Mouse (Mus musculus) right cerebral cortex, adult 18-20 months (tissue): ENCODE measurements at regions not wholly inside any gene's neighbourhood (a gene's known extent, or its start where the extent isn't known, plus 50 kb on each side); places are given as distances from the start of the nearest gene placed in this dataset.
A peak's percentile ranks its signal among the peaks of the same experiment; 100 is the strongest.

Experiments
- DNase-seq: peaks from one replicate; pipeline ENCODE4 v3.0.0; 2022; ENCODE audit warnings: mixed read lengths

GRCm38 (mm10) chr4:153542631-153543031 lies 60.0 kb upstream of the Ajap1 start:
- no peak for DNase-seq

DNA sequence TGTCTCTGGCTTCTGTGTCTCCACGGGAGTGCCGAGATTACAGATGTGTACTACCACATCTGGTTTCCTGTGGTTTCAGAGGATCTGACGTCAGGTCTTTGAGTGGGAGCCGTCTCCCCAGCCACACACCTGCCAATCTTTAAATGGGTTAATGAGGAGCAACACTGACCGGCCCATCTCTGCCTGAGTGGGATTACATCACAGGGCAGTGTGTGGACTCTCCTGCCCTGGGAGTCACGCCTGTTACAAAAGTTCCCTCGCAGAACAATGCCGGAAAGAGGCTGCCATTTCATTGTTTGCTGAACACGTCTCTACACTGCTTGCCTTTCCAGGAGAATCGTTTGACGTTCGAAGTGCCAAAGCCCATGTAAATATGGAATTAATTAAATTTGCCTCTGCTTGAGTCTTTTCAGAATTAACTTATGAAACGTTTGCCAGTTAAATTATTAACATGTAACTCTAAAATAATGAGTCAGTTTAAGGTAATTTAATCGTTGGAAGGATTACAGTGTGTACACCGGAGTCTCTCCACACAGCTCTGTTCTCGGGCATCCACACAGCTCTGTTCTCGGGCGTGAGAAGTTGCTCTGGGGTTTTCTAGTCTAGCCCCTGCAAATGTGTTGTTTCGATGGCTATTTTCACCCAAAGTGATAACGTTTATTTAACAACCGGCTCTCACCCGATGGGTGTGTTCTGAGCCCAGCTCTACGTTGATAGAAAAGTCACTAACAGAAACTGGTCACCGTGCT lies 61.5 kb upstream of the Ajap1 start:
- no peak for DNase-seq

GRCm38 (mm10) chr4:153546709-153547108 lies 64.1 kb upstream of the Ajap1 start:
- DNase-seq, result no peak

- DNase-seq, result no peak
Observed at GRCm38 (mm10) chr4:153547111-153547510, 64.5 kb upstream of the Ajap1 start.

DNA sequence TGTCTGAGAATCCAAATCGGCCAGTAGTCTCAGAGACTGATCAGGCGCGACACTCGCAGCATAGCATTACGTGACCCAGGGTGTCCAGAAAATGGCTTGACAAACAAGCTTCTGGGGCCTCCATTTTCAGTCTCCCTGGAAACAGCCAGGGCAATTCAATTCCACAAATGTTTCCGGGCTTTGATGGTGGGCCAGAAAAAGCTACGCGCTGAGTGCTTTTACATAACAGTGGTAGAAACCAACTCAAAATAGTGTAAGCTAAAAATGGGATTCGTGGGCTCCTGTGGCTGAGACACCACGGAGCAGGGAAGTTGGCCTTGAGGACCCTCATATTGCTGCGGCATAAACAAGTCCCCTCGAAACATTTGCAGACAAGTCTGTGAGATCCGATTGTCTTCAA lies 65.3 kb upstream of the Ajap1 start:
- peak; percentile 49 for DNase-seq

- no peak for DNase-seq
Observed at GRCm38 (mm10) chr4:153551291-153551690, 68.7 kb upstream of the Ajap1 start.

DNA sequence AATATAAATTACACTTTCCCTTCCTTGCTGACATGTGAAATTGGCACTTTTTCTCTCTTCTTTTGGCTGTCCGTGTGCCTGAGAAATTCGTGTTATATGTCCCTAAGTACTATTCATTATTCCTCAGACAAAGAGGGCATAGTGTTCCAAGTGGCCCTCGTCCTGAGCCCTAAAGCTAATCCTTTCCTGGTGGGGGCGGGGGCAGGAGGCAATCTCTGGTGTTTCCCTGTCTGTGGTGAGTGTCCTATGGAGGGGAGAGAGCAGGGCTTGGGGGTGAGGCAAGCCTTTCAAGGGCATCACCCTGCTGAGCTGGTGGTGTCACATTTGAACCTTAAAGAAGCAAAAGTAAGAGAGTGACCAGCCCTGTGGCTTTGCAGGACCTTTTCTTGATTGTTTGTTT lies 69.9 kb upstream of the Ajap1 start:
- no peak for DNase-seq

GRCm38 (mm10) chr4:153557812-153558608 lies 75.4 kb upstream of the Ajap1 start:
- DNase-seq, result peak; percentile 23

- DNase-seq, result no peak
Observed at GRCm38 (mm10) chr4:153559568-153559967, 77.0 kb upstream of the Ajap1 start.

- DNase-seq, result no peak
Observed at GRCm38 (mm10) chr4:153560193-153560592, 77.6 kb upstream of the Ajap1 start.

DNA sequence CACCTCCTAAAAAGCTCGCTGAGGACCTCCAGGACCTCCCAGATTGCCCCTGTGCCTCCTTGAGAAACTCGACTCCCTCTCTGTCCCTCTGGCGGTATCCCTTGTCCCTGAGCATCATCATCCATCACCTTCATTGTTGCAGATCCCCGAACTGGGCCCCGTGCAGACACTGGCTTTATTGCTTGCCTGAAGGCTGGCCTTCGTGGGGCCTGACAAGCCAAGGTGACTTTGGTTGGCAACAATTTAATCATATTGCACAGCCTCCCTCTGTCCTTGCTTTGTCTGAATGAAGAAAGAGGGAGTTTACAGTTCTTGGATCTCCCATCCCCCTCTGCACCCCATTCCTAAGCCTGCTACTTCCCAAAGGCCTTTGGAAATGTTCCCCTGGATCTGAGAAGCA lies 78.3 kb upstream of the Ajap1 start:
- no peak for DNase-seq

DNA sequence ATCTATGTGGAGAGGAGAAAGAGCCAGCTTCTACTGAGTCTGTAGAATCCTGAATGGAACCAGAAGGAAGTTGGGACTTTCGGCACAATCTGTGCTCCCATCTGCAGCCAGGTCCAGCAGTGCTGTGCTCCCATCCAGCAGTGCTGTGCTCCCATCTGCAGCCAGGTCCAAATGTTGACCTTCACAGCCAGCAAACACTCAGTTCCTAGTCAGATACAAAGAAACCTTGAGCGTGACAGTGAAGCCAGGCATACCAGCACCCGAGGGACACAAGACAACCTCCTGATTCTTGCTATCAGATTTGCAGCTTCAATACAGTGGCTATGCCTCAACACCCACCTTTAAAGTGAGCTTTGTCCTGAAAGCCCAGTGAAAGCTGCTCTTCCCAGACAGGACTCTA lies 79.4 kb upstream of the Ajap1 start:
- DNase-seq, result no peak

DNA sequence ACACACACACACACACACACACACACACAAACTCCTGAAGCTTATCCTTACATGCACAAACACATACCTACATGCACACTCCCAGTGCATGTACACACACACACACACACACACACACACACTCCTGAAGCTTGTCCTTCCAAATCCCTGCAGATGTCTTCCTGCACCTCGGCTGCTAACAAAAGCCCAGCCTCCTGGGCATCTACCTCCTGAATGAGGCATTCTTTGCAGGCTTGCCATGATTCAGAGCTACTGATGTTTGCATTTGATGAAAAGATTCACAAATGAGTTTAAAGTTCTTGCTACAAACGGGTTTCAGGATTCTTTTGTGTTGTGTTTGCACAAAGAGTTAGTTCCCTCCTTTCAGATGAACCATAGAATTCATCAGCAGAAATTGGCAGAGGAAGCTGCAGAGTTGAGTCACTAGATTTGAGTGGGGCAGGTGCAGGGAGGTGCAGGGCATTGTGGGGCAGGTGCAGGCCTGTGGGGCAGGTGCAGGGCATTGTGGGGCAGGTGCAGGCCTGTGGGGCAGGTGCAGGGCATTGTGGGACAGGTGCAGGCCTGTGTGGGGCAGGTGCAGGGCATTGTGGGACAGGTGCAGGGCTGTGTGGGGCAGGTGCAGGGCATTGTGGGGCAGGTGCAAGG lies 84.8 kb upstream of the Ajap1 start:
- no peak for DNase-seq

GRCm38 (mm10) chr4:153573180-153573769 lies 90.7 kb upstream of the Ajap1 start:
- no peak for DNase-seq

- DNase-seq, result no peak
Observed at GRCm38 (mm10) chr4:153593291-153593690, 110.7 kb upstream of the Ajap1 start.

DNA sequence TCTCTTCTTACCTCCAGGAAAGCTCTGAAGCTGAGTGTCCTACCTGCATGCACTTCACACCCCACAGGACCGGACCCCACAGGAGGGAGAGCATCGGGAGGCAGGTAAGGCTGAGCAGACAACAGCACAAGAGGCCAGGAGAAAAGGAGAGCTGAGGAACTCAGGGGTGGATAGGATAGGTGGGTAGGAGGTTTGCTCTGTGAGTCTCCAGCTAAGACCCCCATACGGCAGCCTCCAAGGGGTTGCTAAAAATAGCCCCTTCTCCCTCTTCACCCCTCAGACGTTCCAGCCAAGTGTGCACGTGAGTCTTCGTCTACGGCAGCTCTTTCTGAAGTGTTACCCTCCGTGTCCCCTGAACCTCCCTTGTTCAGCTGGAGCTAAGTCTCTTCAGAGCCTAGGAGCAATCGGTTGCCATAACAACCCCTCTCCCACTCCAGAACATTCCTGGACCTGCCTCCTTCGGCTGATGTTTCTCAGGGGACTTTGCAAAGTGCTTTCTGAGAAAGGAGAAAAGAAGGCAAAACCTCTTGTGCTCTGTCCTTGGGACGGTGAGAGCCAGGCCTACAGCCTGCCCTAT lies 117.3 kb upstream of the Ajap1 start:
- peak; percentile 31 for DNase-seq

GRCm38 (mm10) chr4:153602496-153602895 lies 119.9 kb upstream of the Ajap1 start:
- no peak for DNase-seq

DNA sequence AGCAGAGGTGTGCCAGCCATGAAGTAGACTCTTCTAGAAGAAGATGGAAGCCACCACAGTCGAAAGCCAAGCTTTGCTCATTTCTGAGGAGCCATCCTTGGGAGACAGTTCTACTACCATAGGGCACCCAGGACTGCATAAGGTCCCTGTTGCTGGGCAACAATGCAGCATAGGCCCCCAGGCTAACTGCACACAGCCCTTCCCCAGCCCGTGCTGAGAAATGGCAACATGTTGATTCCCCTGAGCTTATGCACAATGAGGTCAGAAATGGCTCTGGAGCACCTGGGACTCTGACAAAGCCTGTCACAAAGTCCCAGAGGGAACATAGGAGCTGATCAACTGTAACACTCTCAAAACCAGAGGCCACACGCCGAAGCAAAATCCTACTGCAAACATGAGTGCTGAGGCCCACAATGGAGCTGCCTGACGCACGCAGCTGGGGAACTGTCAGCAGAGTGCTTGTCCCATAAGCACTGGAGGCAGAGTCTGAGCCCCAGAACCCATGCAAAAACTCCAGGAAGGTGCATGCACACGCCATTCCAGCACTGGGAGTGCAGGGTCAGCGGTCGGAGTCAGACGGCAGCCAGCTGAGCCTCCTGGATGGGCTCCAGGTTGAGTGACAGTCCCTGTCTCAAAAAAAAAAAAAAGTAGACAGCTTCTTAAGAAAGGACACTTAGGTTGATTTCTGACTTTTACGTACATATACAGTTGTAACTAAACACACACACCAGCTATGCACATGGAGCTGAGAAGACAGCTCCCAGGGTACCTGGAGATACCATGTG lies 120.6 kb upstream of the Ajap1 start:
- no peak for DNase-seq

GRCm38 (mm10) chr4:153603936-153604335 lies 121.3 kb upstream of the Ajap1 start:
- peak; percentile 24 for DNase-seq

DNA sequence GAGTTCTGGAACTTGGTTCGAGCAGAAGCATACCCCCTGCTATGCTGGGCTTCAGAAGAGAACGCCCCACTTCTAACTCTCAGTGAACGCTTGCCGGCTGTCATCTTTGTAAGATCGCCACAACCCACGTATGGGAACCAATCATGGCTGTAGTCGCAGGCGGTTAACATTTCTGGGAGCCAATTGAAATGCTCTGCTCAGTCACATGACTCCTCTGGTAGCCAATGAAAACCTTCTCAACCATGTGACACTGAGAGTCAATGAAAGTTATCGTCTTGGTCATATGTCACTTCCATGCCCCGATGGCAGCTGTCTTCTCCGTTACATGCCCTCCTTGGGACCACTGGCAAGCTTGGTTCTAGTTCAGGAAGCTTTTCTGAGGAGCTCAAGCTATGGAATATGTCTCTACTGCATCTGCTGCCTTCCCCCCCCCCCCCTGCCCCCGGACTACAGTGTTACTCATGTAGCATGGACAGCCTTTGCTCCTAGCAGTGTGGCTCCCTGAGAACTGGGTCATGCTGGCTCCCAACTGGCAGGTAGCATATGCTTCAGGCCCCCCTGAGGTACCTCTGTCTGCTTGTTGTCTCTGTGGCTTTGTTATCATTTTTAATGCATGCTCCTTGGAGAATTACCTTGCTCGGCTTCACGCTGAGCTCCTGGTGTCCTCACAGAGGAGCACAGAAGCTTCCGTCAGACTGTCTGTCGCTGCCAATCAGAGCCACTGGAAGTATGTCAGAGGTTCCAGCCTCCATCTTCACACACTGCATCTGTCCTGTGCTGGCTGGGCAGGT lies 122.3 kb upstream of the Ajap1 start:
- DNase-seq, result no peak

DNA sequence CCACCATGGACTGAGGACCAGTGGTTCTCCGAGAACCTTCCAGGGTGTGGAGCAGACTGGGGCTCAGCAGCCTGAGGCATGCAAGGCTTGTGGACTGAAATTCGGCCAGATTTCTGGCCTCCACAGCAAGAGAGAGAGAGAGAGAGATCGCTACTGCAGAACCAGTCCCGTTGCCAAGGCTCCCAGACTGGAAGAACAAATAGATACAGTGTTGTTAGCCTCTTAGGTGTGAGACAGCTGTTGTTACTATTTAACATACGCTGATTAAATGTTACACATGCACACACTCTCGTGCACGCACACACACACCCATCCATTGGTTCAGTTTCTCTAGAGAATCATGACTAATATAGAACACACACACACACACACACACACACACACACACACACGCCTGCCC lies 133.4 kb upstream of the Ajap1 start:
- peak; percentile 21 for DNase-seq
